Mouse (Mus musculus) lung, adult 2 months (tissue): Measurements from ENCODE around the gene Disp1.

ENCODE experiments used
- CTCF ChIP-seq: fragments of 200-500 bp; IDR thresholded peaks from 2 replicates; pipeline ENCODE4 v1.5.1; 2011; ENCODE audit warnings: mild to moderate bottlenecking, low read length, control low read depth; ENCODE audit not compliant: insufficient read depth
- POLR2A ChIP-seq: fragments of 200-500 bp; IDR thresholded peaks from 2 replicates; pipeline ENCODE4 v1.6.1; 2011; ENCODE audit warnings: low read depth, mild to moderate bottlenecking, control low read depth, low read length, borderline replicate concordance; ENCODE audit errors: extremely low read depth

- TF ChIP-seq CTCF (no peak), POLR2A (no peak)
These were observed 119.2 kb downstream of the Disp1 start for GRCm38 (mm10) chr1:183102153-183102552.
